Mouse (Mus musculus): ENCODE results near the gene Ubox5.

The Ubox5 gene

GRCm38 (mm10) chr2:130634006-130634738 is 4.3 kb upstream of the Ubox5 start:
- DNase-seq = no peak

GRCm38 (mm10) chr2:130632887-130633675 is 3.2 kb upstream of the Ubox5 start:
- DNase-seq = no peak

GRCm38 (mm10) chr2:130632416-130632815 is 2.6 kb upstream of the Ubox5 start:
- DNase-seq = peak; percentile 67

GRCm38 (mm10) chr2:130629080-130629838 is 579 bp downstream of the Ubox5 start:
- DNase-seq = no peak

- DNase-seq = no peak
Measured at GRCm38 (mm10) chr2:130628424-130628823, 1.4 kb downstream of the Ubox5 start.

- no peak for DNase-seq
Measured at GRCm38 (mm10) chr2:130618972-130619371, 10.9 kb downstream of the Ubox5 start.

GRCm38 (mm10) chr2:130613091-130613490 is 16.7 kb downstream of the Ubox5 start:
- peak; percentile 51 for DNase-seq

- no peak for DNase-seq
Measured at GRCm38 (mm10) chr2:130602195-130602594, 27.6 kb downstream of the Ubox5 start.

- no peak for DNase-seq
Measured at GRCm38 (mm10) chr2:130598399-130598798, 31.4 kb downstream of the Ubox5 start.

GRCm38 (mm10) chr2:130597601-130598010 is 32.2 kb downstream of the Ubox5 start:
- DNase-seq = peak; percentile 54

- DNase-seq = no peak
Measured at GRCm38 (mm10) chr2:130595596-130595995, 34.2 kb downstream of the Ubox5 start.

- DNase-seq = no peak
Measured at GRCm38 (mm10) chr2:130591016-130591415, 38.8 kb downstream of the Ubox5 start.

- DNase-seq = no peak
Measured at GRCm38 (mm10) chr2:130589761-130590160, 40.1 kb downstream of the Ubox5 start.

- DNase-seq = no peak
Measured at GRCm38 (mm10) chr2:130589157-130589556, 40.7 kb downstream of the Ubox5 start.

- DNase-seq = no peak
Measured at GRCm38 (mm10) chr2:130588373-130588772, 41.5 kb downstream of the Ubox5 start.

GRCm38 (mm10) chr2:130586016-130586415 is 43.8 kb downstream of the Ubox5 start:
- no peak for DNase-seq

- no peak for DNase-seq
Measured at GRCm38 (mm10) chr2:130583902-130584560, 45.8 kb downstream of the Ubox5 start.

GRCm38 (mm10) chr2:130582552-130582951 is 47.3 kb downstream of the Ubox5 start, which contains the start of gene Avp:
Avp (minus strand) TSS chr2:130582554.
- DNase-seq = no peak

- no peak for DNase-seq
Measured at GRCm38 (mm10) chr2:130581201-130581600, 48.6 kb downstream of the Ubox5 start.

- no peak for DNase-seq
Measured at GRCm38 (mm10) chr2:130579791-130580190, 50.0 kb downstream of the Ubox5 start.

- peak; percentile 69 for DNase-seq
Measured at GRCm38 (mm10) chr2:130578148-130578547, 51.7 kb downstream of the Ubox5 start.

- DNase-seq = peak; percentile 72
Measured at GRCm38 (mm10) chr2:130577632-130578031, 52.2 kb downstream of the Ubox5 start.

- DNase-seq = no peak
Measured at GRCm38 (mm10) chr2:130577021-130577420, 52.8 kb downstream of the Ubox5 start.

All from kidney, postnatal 10 days (tissue).